Mouse (Mus musculus) ES-Bruce4 (cell line): Measurements from ENCODE around the gene Fgfr2.

Source experiments
- CTCF ChIP-seq: IDR thresholded peaks from one replicate; pipeline ENCODE4 v1.8.1; 2011; ENCODE audit warnings: low read depth, low read length
- POLR2A ChIP-seq: IDR thresholded peaks from one replicate; pipeline ENCODE4 v1.8.1; 2011; ENCODE audit warnings: low read length; ENCODE audit not compliant: insufficient read depth

- TF ChIP-seq CTCF, result no peak
- no peak for TF ChIP-seq POLR2A
Observed at GRCm38 (mm10) chr7:132357841-132358237, 765.3 kb downstream of the Fgfr2 start.
